Mouse (Mus musculus) G1E (cell line): ENCODE results near the gene Gpr68. TPM values are rescaled to one million over a fixed set of nuclear protein-coding genes. Genes with fewer than 3 reads are reported as not detected.

Experiments used
- ATAC-seq: 2 replicates; pipeline ENCODE4 v1.8.0; 2016; ENCODE audit warnings: mild to moderate bottlenecking; ENCODE audit not compliant: insufficient number of reproducible peaks, poor library complexity, low FRiP score, severe bottlenecking; ENCODE audit errors: extremely low read depth
- DNase-seq: peaks from one replicate; pipeline ENCODE4 v3.0.0; 2012; ENCODE audit warnings: low spot score
- H3K27me3 ChIP-seq: 2 replicates; pipeline ENCODE4 v1.6.1; 2012; ENCODE audit warnings: mild to moderate bottlenecking, low read length, inconsistent platforms; ENCODE audit not compliant: insufficient read depth
- H3K36me3 ChIP-seq: replicated peaks from 2 replicates; pipeline ENCODE3; 2012; ENCODE audit warnings: mild to moderate bottlenecking, inconsistent platforms
- H3K4me1 ChIP-seq: 2 replicates; pipeline ENCODE4 v1.6.1; 2012; ENCODE audit warnings: low read depth, low read length, inconsistent platforms, mixed read lengths; ENCODE audit not compliant: insufficient read depth
- H3K4me3 ChIP-seq: 2 replicates; pipeline ENCODE4 v1.5.1; 2012; ENCODE audit warnings: low read depth, mild to moderate bottlenecking, inconsistent platforms, low read length, moderate library complexity, mixed read lengths
- H3K9me3 ChIP-seq: replicated peaks from 2 replicates; pipeline ENCODE4 v1.6.1; 2012; ENCODE audit warnings: inconsistent platforms
- CTCF ChIP-seq: IDR thresholded peaks from 2 replicates; pipeline ENCODE4 v1.5.1; 2012; ENCODE audit warnings: low read depth, low read length, inconsistent platforms, mixed read lengths
- GATA1 ChIP-seq: IDR thresholded peaks from 2 replicates; pipeline ENCODE4 v1.6.1; 2012; ENCODE audit warnings: borderline replicate concordance, low read length, inconsistent platforms, mixed read lengths
- GATA2 ChIP-seq: IDR thresholded peaks from 2 replicates; pipeline ENCODE4 v1.6.1; 2012; ENCODE audit warnings: low read depth, low read length, inconsistent platforms, borderline replicate concordance
- POLR2AphosphoS5 ChIP-seq: IDR thresholded peaks from 2 replicates; pipeline ENCODE4 v1.6.1; 2012; ENCODE audit warnings: low read depth, low read length, inconsistent platforms; ENCODE audit not compliant: insufficient replicate concordance
- TAL1 ChIP-seq: conservative IDR thresholded peaks from 2 replicates; pipeline ENCODE4 v1.6.1; 2012; ENCODE audit warnings: low read depth, low read length, inconsistent platforms, mixed read lengths
- polyA plus RNA-seq: library from polyadenylated mRNA; stranded (reverse); fragments of >175 nt; gene quantifications from 2 replicates; pipeline ENCODE4 v1.2.3, GENCODE M21; 2012
- total RNA-seq, 2 experiments: library from RNA; stranded (forward) in 1 of 2; stranded (reverse) in 1 of 2; fragments of 200-1000 nt in 1 of 2; fragments of >200 nt in 1 of 2; fragmentation: Nextera tagmentation in 1 of 2; gene quantifications; 2 replicates each; pipeline ENCODE4 v1.2.3; 2014 to 2017

The Gpr68 gene
- total and polyA plus RNA-seq, 3 experiments = 0.11 TPM; not detected in 2

DNA sequence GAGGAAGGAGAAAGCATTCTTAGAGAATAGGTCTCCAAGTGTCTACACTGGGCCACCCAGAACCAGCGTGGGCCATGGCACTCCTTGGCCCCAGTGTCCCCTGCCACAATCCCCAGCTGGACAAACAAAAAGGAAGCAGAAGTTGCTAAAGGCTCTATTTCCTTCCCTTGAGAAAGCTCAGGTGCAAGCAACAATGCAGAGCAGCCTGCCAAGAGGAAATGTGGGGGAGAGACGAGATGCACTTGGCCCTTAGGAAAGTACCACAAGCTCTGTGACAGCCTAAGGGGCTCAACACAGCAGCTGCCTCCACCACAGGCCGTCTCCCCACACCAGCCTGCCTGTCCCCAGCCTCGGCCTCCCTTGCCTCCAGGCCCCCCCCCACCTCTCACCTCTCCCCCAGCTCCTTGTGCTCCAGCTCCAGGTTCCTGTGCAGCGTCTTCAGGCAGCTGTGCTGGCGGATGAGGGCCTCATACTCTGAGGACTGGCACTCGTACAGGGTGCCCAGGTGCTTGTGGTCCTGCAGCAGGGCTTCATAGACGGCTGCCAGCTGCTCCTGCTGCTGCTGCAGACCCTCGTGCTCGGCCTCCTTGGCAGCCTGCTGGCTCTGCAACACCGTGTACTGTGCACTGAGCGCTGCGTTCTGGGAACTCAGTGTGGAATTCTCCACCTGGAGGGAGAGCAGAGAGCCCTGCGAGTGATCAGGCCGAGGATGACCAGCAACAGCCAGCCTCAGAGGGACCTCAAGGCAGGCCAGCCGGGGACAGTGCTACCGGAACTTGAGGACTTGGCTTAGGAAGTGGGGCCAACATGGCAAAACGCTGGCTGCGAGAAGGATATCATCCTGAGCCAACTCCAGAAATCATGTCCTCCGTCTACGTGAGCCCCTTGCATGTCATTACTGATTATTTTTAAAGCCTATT is 29.7 kb upstream of the Gpr68 start:
- TF ChIP-seq TAL1 = no peak
- TF ChIP-seq GATA1 = no peak
- no peak for TF ChIP-seq CTCF
- no peak for TF ChIP-seq POLR2AphosphoS5
- no peak for TF ChIP-seq GATA2
- peaks cover 97% of the 10 kb centered on the region for H3K36me3 ChIP-seq
- ATAC-seq = no peak

DNA sequence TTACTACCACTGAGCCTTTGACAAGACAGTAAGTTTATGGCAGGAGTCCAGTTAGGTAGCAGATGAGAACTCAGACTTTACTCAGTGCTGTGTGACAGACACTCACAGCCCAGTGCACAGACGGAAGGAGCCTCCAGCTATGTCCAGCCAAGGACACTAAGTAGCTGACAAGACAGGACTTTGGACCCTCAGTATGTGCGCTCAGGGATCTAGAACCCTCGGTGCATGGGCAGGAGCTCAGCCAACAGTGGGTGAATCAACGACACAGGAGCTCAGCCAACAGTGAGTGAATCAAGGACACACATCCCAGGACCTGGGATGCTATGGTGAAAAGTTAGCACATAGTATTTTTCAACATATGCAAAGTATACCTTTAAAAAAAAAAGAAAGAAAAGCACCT is 28.7 kb upstream of the Gpr68 start:
- Histone ChIP-seq H3K27me3 (no peaks in the 10 kb centered on the region), H3K9me3 (no peaks in the 10 kb centered on the region), H3K4me1 (no peaks in the 10 kb centered on the region), H3K4me3 (no peak overlapping the region), H3K36me3 (peaks cover 96% of the 10 kb centered on the region)
- no peak for TF ChIP-seq GATA2
- TF ChIP-seq CTCF = no peak
- TF ChIP-seq GATA1 = no peak
- TF ChIP-seq TAL1 = no peak
- no peak for TF ChIP-seq POLR2AphosphoS5
- ATAC-seq (no peak), DNase-seq (no peak)

More for the DNA sequence above, 29.7 kb upstream of the Gpr68 start:
- Histone ChIP-seq H3K27me3 (no peaks in the 10 kb centered on the region), H3K9me3 (no peaks in the 10 kb centered on the region), H3K4me1 (no peaks in the 10 kb centered on the region), H3K4me3 (no peak overlapping the region)
- no peak for DNase-seq

DNA sequence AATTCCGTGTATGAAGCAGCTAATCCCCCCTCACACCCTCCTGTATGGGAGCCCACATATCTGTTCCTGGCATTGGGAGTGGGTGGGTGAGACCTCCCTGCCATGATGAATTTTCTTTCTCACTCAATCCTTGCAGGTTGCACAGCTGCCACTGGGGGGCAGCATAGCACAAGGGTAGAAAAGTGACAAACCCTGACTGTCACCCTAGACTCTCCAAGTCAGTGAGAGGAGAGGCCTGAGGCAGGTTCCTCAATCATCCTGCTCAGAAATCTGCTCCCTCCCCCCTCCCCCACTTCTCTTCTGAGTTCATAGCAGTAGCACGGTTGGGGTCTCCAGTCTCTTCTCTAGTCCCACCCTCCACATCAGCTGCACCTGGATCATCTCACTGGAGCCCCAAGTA is 28.1 kb upstream of the Gpr68 start:
- TF ChIP-seq GATA1 (no peak), POLR2AphosphoS5 (no peak), TAL1 (no peak), GATA2 (no peak), CTCF (peak; percentile 91)
- peaks cover 96% of the 10 kb centered on the region for H3K36me3 ChIP-seq
- ATAC-seq (peak; percentile 76), DNase-seq (peak; percentile 91)
- H3K27me3 ChIP-seq = no peaks in the 10 kb centered on the region
- no peak overlapping the region for H3K4me3 ChIP-seq
- no peaks in the 10 kb centered on the region for H3K4me1 ChIP-seq
- H3K9me3 ChIP-seq = no peaks in the 10 kb centered on the region

DNA sequence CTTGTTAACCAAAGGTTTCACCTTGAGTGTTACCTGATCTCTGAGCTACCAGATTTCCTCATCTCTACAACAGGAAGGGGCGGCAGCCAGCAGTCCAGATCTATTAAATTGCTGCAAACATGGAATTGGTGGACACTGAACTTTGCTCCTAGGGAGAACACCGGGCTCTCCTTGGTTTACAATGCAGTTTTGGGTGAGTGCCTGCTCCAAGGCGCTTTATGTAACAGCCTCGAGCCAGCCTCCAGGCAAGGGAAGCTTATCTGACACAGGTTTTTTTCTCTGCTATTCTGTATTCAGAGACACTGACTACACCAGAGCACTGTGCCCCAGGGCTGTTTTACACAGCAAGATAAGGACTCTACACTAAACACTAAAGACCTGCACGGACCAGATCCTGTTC is 26.8 kb upstream of the Gpr68 start:
- no peaks in the 10 kb centered on the region for H3K9me3 ChIP-seq
- peaks cover 95% of the 10 kb centered on the region for H3K36me3 ChIP-seq
- TF ChIP-seq CTCF (no peak), TAL1 (no peak), GATA1 (no peak), GATA2 (no peak), POLR2AphosphoS5 (no peak)
- ATAC-seq = no peak
- DNase-seq = no peak
- no peaks in the 10 kb centered on the region for H3K27me3 ChIP-seq
- no peaks in the 10 kb centered on the region for H3K4me1 ChIP-seq
- H3K4me3 ChIP-seq = no peak overlapping the region

DNA sequence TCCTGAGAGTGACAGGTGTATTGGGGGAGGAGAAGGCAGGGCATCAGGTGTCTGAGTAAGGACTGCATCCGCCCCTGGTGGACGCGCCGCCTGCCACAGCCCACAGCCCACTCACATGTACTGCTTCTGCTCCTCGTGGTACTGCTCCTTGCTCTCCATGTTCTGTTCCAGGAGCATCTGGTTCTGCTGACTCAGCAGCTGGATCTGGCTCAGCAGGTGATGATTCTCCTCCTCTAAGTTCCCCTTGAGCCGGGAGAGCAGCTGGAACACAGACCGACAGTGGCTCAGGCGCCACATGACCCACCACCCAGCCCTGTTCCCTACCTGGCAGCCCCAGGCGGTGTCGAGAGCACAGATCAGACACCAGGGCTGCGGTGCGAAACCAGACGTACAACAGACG is 23.7 kb upstream of the Gpr68 start:
- peaks cover 96% of the 10 kb centered on the region for H3K36me3 ChIP-seq

DNA sequence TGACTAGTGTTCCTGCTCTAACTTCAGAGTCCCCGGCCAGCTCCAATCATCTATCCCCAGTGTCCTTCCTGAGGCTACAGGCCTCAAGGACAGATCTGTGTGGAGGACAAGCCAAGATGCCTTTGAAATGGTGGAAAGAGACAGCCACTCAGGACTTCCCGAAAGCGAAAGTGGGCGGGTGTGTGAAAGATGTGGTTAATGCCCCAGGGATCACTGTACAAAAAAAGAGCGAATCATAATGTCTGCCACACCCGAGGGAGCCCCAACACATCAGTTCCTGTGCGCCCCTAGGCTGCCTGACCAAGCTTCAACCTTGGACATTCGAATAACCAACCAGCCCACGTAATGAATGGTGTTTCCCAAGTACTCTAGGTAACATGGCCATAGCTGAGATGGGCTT is 20.3 kb upstream of the Gpr68 start:
- no peak overlapping the region for H3K4me3 ChIP-seq
- ATAC-seq (no peak), DNase-seq (no peak)
- no peaks in the 10 kb centered on the region for H3K9me3 ChIP-seq
- no peaks in the 10 kb centered on the region for H3K27me3 ChIP-seq
- peaks cover 92% of the 10 kb centered on the region for H3K36me3 ChIP-seq
- no peak for TF ChIP-seq CTCF
- TF ChIP-seq POLR2AphosphoS5 = no peak
- no peak for TF ChIP-seq GATA2
- TF ChIP-seq TAL1 = no peak
- TF ChIP-seq GATA1 = no peak
- no peaks in the 10 kb centered on the region for H3K4me1 ChIP-seq

More for the DNA sequence above, 23.7 kb upstream of the Gpr68 start:
- Histone ChIP-seq H3K9me3 (no peaks in the 10 kb centered on the region), H3K4me1 (no peaks in the 10 kb centered on the region), H3K4me3 (no peak overlapping the region), H3K27me3 (no peaks in the 10 kb centered on the region)
- TF ChIP-seq GATA1 (no peak), CTCF (no peak), POLR2AphosphoS5 (no peak), GATA2 (no peak), TAL1 (no peak)
- DNase-seq (no peak), ATAC-seq (no peak)
